Mouse (Mus musculus): ENCODE results near the gene Gm27029. TPM values are rescaled to one million over a fixed set of nuclear protein-coding genes. Genes with fewer than 3 reads are reported as not detected.
A peak's percentile ranks its signal among the peaks of the same experiment; 100 is the strongest.
"Not testable (repeated sequence)": the region's sequence is repeated elsewhere in the genome, so short reads cannot be mapped to it uniquely, and the experiment has no call there.

The Gm27029 gene
- 1 to 10 TPM; 4.4 to 6.6 (median 5.2) TPM for total RNA-seq (2022)

GRCm38 (mm10) chr11:101424105-101424851, at the start of gene Gm27029:
Gm27029 (minus strand) TSS chr11:101424796.
- DNase-seq (ENCODE audit: low spot score in 2 of 2): peak; percentile 32 to 33

- DNase-seq (ENCODE audit: low spot score in 2 of 2): no peak
Measured at GRCm38 (mm10) chr11:101474298-101474697, 49.7 kb upstream of the Gm27029 start.

GRCm38 (mm10) chr11:101473686-101474085, 49.1 kb upstream of the Gm27029 start:
- DNase-seq (ENCODE audit: low spot score in 2 of 2): not testable (repeated sequence)

GRCm38 (mm10) chr11:101472336-101472735, 47.7 kb upstream of the Gm27029 start:
- no peak for DNase-seq (ENCODE audit: low spot score in 2 of 2)

- no peak for DNase-seq (ENCODE audit: low spot score in 2 of 2)
Measured at GRCm38 (mm10) chr11:101471926-101472325, 47.3 kb upstream of the Gm27029 start.

- DNase-seq (ENCODE audit: low spot score in 2 of 2): no peak
Measured at GRCm38 (mm10) chr11:101470206-101470605, 45.6 kb upstream of the Gm27029 start.

GRCm38 (mm10) chr11:101469155-101469554, 44.6 kb upstream of the Gm27029 start:
- DNase-seq (ENCODE audit: low spot score in 2 of 2): no peak

- no peak for DNase-seq (ENCODE audit: low spot score in 2 of 2)
Measured at GRCm38 (mm10) chr11:101468731-101469130, 44.1 kb upstream of the Gm27029 start.

- peak in 1 of 2 experiments; percentile 23 for DNase-seq (ENCODE audit: low spot score in 2 of 2)
Measured at GRCm38 (mm10) chr11:101468263-101468688, 43.7 kb upstream of the Gm27029 start.

GRCm38 (mm10) chr11:101467477-101468262, 43.1 kb upstream of the Gm27029 start:
- peak; percentile 59 to 64 for DNase-seq (ENCODE audit: low spot score in 2 of 2)

- not testable (repeated sequence) for DNase-seq (ENCODE audit: low spot score in 2 of 2)
Measured at GRCm38 (mm10) chr11:101466552-101466950, 42.0 kb upstream of the Gm27029 start.

GRCm38 (mm10) chr11:101465869-101466551, 41.4 kb upstream of the Gm27029 start, which contains the start of gene Vat1:
Vat1 (minus strand) TSS chr11:101466230.
- DNase-seq (ENCODE audit: low spot score in 2 of 2): peak in 1 of 2 experiments; percentile 36

- no peak for DNase-seq (ENCODE audit: low spot score in 2 of 2)
Measured at GRCm38 (mm10) chr11:101465101-101465868, 40.7 kb upstream of the Gm27029 start.

GRCm38 (mm10) chr11:101464211-101465100, 39.9 kb upstream of the Gm27029 start, which contains the start of gene Rnd2:
Rnd2 (plus strand) TSS chr11:101464999.
- no peak for DNase-seq (ENCODE audit: low spot score in 2 of 2)

GRCm38 (mm10) chr11:101462583-101463440, 38.2 kb upstream of the Gm27029 start:
- DNase-seq (ENCODE audit: low spot score in 2 of 2): no peak

- DNase-seq (ENCODE audit: low spot score in 2 of 2): no peak
Measured at GRCm38 (mm10) chr11:101462141-101462540, 37.5 kb upstream of the Gm27029 start.

GRCm38 (mm10) chr11:101460321-101460720, 35.7 kb upstream of the Gm27029 start:
- no peak for DNase-seq (ENCODE audit: low spot score in 2 of 2)

GRCm38 (mm10) chr11:101459716-101460115, 35.1 kb upstream of the Gm27029 start:
- no peak for DNase-seq (ENCODE audit: low spot score in 2 of 2)

- no peak for DNase-seq (ENCODE audit: low spot score in 2 of 2)
Measured at GRCm38 (mm10) chr11:101458217-101458616, 33.6 kb upstream of the Gm27029 start.

All from left cerebral cortex, adult 8-10 months (tissue).